7 mouse cellular contexts compared by ENCODE assay signal in the genomic region with DNA sequence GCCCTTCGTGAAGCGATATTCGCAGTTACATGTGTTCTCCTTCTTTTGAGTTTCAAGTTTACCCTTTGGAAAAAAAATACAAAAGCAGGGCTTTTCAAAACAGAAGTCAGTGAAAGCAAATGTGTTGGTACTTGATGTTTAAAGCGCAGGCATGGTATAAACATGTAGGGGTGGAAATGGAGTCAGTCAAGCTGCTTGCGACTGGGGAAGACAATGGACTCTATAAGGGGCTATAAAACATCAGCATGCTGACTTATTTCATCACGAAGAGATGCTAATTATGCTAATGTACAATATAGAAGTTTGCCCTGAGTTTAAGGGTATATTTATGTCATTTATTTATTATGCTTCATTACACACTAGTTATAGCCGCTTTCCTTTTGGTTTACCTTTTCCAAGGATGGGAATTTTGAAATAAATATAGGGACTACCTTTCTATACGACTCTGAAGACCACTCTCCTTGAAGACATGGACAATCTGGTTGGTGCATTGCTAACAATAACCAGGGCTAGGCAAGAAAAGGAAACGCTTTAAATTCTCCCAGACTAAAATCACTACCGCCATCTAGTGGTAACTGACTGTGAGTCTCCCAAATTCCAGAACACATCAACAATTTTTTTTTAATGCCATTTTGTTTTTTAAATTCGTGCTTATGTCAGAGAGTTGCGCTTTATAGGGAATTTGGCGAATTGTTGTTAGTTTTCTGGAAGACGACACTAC.
DNase-seq lines count a peak whose midpoint lies in the region; ATAC-seq and TF ChIP-seq lines count a peak whose summit lies in the region.

No protein-coding gene starts in this region.

- H3K9ac ChIP-seq in hindbrain, postnatal 0 days (replicated peaks; ENCODE audit: low read length): no peak overlapping the region

- H3K4me2 ChIP-seq in hindbrain, postnatal 0 days (ENCODE audit: low read depth, low read length): peak overlapping the region; percentile 25; the same call in 1 of the 2 replicates

- no peak overlapping the region for H3K4me3 ChIP-seq in hindbrain, postnatal 0 days (ENCODE audit: low read length)

- H3K27me3 ChIP-seq in hindbrain, postnatal 0 days (ENCODE audit: insufficient read depth, low read length): no peaks in the 10 kb centered on the region

- ATAC-seq in hindbrain, postnatal 0 days: 0 out of 2 replicates have a peak, but pooled peaks have one; percentile 47
- ATAC-seq in erythroblast, adult 5-6 weeks (replicated peaks; ENCODE audit: low FRiP score, poor library complexity, severe bottlenecking): no peak

- H3K9me3 ChIP-seq in hindbrain, postnatal 0 days (ENCODE audit: low read length): no peaks in the 10 kb centered on the region

- peak; percentile 25 for DNase-seq in kidney, adult 9 months
- no peak for DNase-seq in kidney, adult 18-20 months
- peak; percentile 49 for DNase-seq in ES-CJ7 (ENCODE audit: low read depth, low spot score)
- peak; percentile 47 for DNase-seq in adipocyte (ENCODE audit: low spot score)
- peak; percentile 87 for DNase-seq in hindbrain, postnatal 0 days (ENCODE audit: low spot score)
- peak; percentile 5 for DNase-seq in yolk sac, embryonic 10.5 days (ENCODE audit: low spot score)

- TF ChIP-seq CTCF in hindbrain, postnatal 0 days (IDR thresholded peaks at IDR 0.05; ENCODE audit: low read depth): peak; percentile 76

- 50% methylated on average over 14 of the region's 14 CpGs for WGBS in hindbrain, postnatal 0 days

- no peaks in the 10 kb centered on the region for H3K4me1 ChIP-seq in hindbrain, postnatal 0 days (ENCODE audit: insufficient read depth, low read length)

- no peak overlapping the region for H3K27ac ChIP-seq in hindbrain, postnatal 0 days

- H3K36me3 ChIP-seq in hindbrain, postnatal 0 days (ENCODE audit: insufficient read depth, low read length): no peaks in the 10 kb centered on the region
